Mouse (Mus musculus) cortical plate, adult 2 months (tissue): ENCODE results near the gene Dock2. TPM values are rescaled to one million over a fixed set of nuclear protein-coding genes. Genes with fewer than 3 reads are reported as not detected.
"Not testable (repeated sequence)": the region's sequence is repeated elsewhere in the genome, so short reads cannot be mapped to it uniquely, and the experiment has no call there.

Source experiments
- H3K27ac ChIP-seq: fragments of 200-500 bp; 2 replicates; pipeline ENCODE4 v1.5.1; 2012; ENCODE audit warnings: low read length, control low read depth, inconsistent platforms; ENCODE audit not compliant: insufficient read depth
- H3K4me1 ChIP-seq: fragments of 200-500 bp; 2 replicates; pipeline ENCODE4 v1.6.1; 2011; ENCODE audit warnings: low read length; ENCODE audit not compliant: control insufficient read depth, insufficient read depth
- H3K4me3 ChIP-seq: fragments of 200-500 bp; 2 replicates; pipeline ENCODE4 v1.5.1; 2011; ENCODE audit warnings: mild to moderate bottlenecking, low read length, control low read depth; ENCODE audit not compliant: insufficient read depth
- CTCF ChIP-seq: fragments of 200-500 bp; IDR thresholded peaks from 2 replicates; pipeline ENCODE4 v1.5.1; 2011; ENCODE audit warnings: mild to moderate bottlenecking, control low read depth, low read length; ENCODE audit not compliant: insufficient read depth; ENCODE audit errors: extremely low read depth
- POLR2A ChIP-seq: fragments of 200-500 bp; IDR thresholded peaks from 2 replicates; pipeline ENCODE4 v1.6.1; 2011; ENCODE audit warnings: mild to moderate bottlenecking, low read length, control low read depth; ENCODE audit not compliant: insufficient read depth; ENCODE audit errors: extremely low read depth
- polyA plus RNA-seq: library from polyadenylated mRNA; depleted of rRNA; stranded (reverse); fragments of >200 nt; gene quantifications from 2 replicates; pipeline ENCODE4 v1.2.3, GENCODE M21; 2012; rRNA removed

Dock2 gene
- polyA plus RNA-seq: 1.7 and 1.9 TPM in 2 replicates

- Histone ChIP-seq H3K4me3 (peak within 1 kb of the TSS; percentile 9; the same call in 1 of the 2 replicates), H3K4me1 (no peaks in the 10 kb centered on the region)
- TF ChIP-seq POLR2A: no peak
Measured at GRCm38 (mm10) chr11:34783587-34784043, at the start of gene Dock2. Gene Dock2 (minus strand): TSS chr11:34783892.

GRCm38 (mm10) chr11:34832678-34833077 is 49.0 kb upstream of the Dock2 start:
- Histone ChIP-seq H3K4me3 (no peak overlapping the region; the same call in 1 of the 2 replicates), H3K27ac (no peak overlapping the region), H3K4me1 (no peaks in the 10 kb centered on the region; the same call in 1 of the 2 replicates)
- TF ChIP-seq CTCF (no peak), POLR2A (no peak)

More at GRCm38 (mm10) chr11:34783587-34784043, at the start of gene Dock2:
- H3K27ac ChIP-seq: no peak within 1 kb of the TSS

- TF ChIP-seq POLR2A (no peak), CTCF (no peak)
Measured at GRCm38 (mm10) chr11:34827803-34828202, 44.1 kb upstream of the Dock2 start.

GRCm38 (mm10) chr11:34826940-34827339 is 43.2 kb upstream of the Dock2 start:
- Histone ChIP-seq H3K4me1 (no peaks in the 10 kb centered on the region), H3K4me3 (no peak overlapping the region), H3K27ac (no peak overlapping the region)
- no peak for TF ChIP-seq POLR2A
- TF ChIP-seq CTCF: no peak

More at GRCm38 (mm10) chr11:34827803-34828202, 44.1 kb upstream of the Dock2 start:
- Histone ChIP-seq H3K27ac (no peak overlapping the region), H3K4me1 (no peaks in the 10 kb centered on the region; the same call in 1 of the 2 replicates), H3K4me3 (no peak overlapping the region)

- Histone ChIP-seq H3K4me3 (no peak overlapping the region), H3K27ac (no peak overlapping the region), H3K4me1 (no peaks in the 10 kb centered on the region)
- TF ChIP-seq CTCF (no peak), POLR2A (no peak)
Measured at GRCm38 (mm10) chr11:34824791-34825190, 41.1 kb upstream of the Dock2 start.

- Histone ChIP-seq H3K4me3 (no peak overlapping the region), H3K4me1 (no peaks in the 10 kb centered on the region), H3K27ac (no peak overlapping the region)
- TF ChIP-seq POLR2A: no peak
- peak; percentile 17; the same call in 1 of the 2 replicates for TF ChIP-seq CTCF
Measured at GRCm38 (mm10) chr11:34814767-34815166, 31.1 kb upstream of the Dock2 start.

- TF ChIP-seq POLR2A (no peak), CTCF (no peak)
- Histone ChIP-seq H3K4me1 (no peaks in the 10 kb centered on the region), H3K4me3 (no peak overlapping the region), H3K27ac (no peak overlapping the region)
Measured at GRCm38 (mm10) chr11:34814319-34814718, 30.6 kb upstream of the Dock2 start.

- not testable (repeated sequence) for H3K27ac ChIP-seq, H3K4me3 ChIP-seq, H3K4me1 ChIP-seq
Measured at GRCm38 (mm10) chr11:34805026-34805425, 21.3 kb upstream of the Dock2 start.

- H3K27ac ChIP-seq, H3K4me1 ChIP-seq, H3K4me3 ChIP-seq: not testable (repeated sequence)
Measured at GRCm38 (mm10) chr11:34798066-34798465, 14.4 kb upstream of the Dock2 start.

GRCm38 (mm10) chr11:34796097-34796496 is 12.4 kb upstream of the Dock2 start:
- H3K4me1 ChIP-seq: no peaks in the 10 kb centered on the region
- H3K27ac ChIP-seq: no peak overlapping the region
- H3K4me3 ChIP-seq: no peak overlapping the region
- TF ChIP-seq CTCF: peak; percentile 30; the same call in 1 of the 2 replicates
- TF ChIP-seq POLR2A: no peak

- Histone ChIP-seq H3K27ac (no peak overlapping the region), H3K4me1 (no peaks in the 10 kb centered on the region), H3K4me3 (no peak overlapping the region)
- TF ChIP-seq CTCF (no peak), POLR2A (no peak)
Measured at GRCm38 (mm10) chr11:34791872-34792271, 8.2 kb upstream of the Dock2 start.
